Mouse (Mus musculus): ENCODE data around the gene Tesmin. TPM values are rescaled to one million over a fixed set of nuclear protein-coding genes. Genes with fewer than 3 reads are reported as not detected.

The Tesmin gene
- total and polyA plus RNA-seq, 2 experiments from 2014 or later, result 1.1 to 2.9 TPM

DNA sequence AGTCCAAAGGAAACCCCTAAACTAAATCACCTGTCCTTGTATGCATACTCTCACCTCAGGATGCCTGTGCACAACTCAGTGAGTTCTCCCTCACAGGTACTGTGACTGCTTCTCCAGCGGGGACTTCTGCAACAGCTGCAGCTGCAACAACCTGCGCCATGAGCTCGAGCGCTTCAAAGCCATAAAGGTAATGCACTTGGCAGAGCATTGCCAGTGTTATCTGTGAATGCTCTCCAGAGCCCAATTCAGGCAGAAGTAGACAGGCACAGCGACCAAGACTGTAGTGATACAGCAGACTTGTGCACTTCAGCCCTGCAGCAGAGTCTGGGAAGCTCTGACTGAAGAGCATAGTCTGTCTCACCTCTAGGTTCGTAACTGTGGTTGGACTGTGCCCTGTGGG lies 13.7 kb downstream of the Tesmin start:
- ATAC-seq (ENCODE audit: insufficient read depth, low read depth) (peak; percentile 35; the same call in 1 of the 2 replicates), DNase-seq (ENCODE audit: low spot score) (no peak)
- TF ChIP-seq EP300 (IDR thresholded peaks at IDR 0.05; ENCODE audit: low read depth) (no peak), CTCF (IDR thresholded peaks at IDR 0.05; ENCODE audit: low read depth) (no peak)
- H3K4me3 ChIP-seq (ENCODE audit: low read depth, low read length), result no peak overlapping the region
- 0 out of 2 replicates have a peak overlapping the region, but pooled peaks have one; percentile 7 for H3K4me2 ChIP-seq (ENCODE audit: low read depth, low read length)
- no peaks in the 10 kb centered on the region for H3K27me3 ChIP-seq (ENCODE audit: control insufficient read depth, insufficient read depth, low read length)
- 34% methylated on average over 6 of the region's 6 CpGs for WGBS
- peaks cover 5% of the 10 kb centered on the region for H3K4me1 ChIP-seq (ENCODE audit: control insufficient read depth, insufficient read depth)
- H3K27ac ChIP-seq (ENCODE audit: low read depth), result no peak overlapping the region
- H3K9me3 ChIP-seq (replicated peaks; ENCODE audit: control insufficient read depth, low read length), result no peaks in the 10 kb centered on the region
- peaks cover 14% of the 10 kb centered on the region for H3K36me3 ChIP-seq (replicated peaks; ENCODE audit: control insufficient read depth, insufficient read depth, low read length)
- H3K9ac ChIP-seq (replicated peaks; ENCODE audit: low read depth, low read length), result no peak overlapping the region

DNA sequence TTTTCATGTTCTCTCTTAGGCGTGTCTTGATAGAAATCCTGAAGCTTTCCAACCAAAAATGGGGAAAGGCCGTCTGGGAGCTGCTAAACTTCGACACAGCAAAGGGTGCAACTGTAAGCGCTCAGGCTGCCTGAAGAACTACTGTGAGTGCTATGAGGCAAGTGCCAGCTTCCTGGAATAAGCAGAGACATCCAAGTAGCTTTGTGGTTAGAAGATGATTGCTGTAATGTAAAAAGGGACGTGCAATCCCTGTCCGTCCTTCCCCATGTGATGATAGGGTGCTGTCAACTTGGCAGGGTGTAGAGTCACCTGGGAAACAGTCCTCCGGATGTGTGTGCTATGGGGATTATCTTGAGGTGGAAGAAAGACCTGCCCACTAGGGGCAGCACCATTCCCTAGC lies 15.4 kb downstream of the Tesmin start:
- peaks cover 19% of the 10 kb centered on the region for H3K36me3 ChIP-seq (replicated peaks; ENCODE audit: control insufficient read depth, insufficient read depth, low read length)
- no peak for DNase-seq (ENCODE audit: low spot score)
- H3K9ac ChIP-seq (replicated peaks; ENCODE audit: low read depth, low read length), result no peak overlapping the region
- H3K4me2 ChIP-seq (ENCODE audit: low read depth, low read length), result no peak overlapping the region
- peaks cover 5% of the 10 kb centered on the region for H3K4me1 ChIP-seq (ENCODE audit: control insufficient read depth, insufficient read depth)
- ATAC-seq (ENCODE audit: insufficient read depth, low read depth), result no peak
- H3K27ac ChIP-seq (ENCODE audit: low read depth), result no peak overlapping the region
- WGBS, result 87% methylated on average over 7 of the region's 7 CpGs
- H3K9me3 ChIP-seq (replicated peaks; ENCODE audit: control insufficient read depth, low read length), result no peaks in the 10 kb centered on the region
- H3K27me3 ChIP-seq (ENCODE audit: control insufficient read depth, insufficient read depth, low read length), result no peaks in the 10 kb centered on the region
- no peak overlapping the region for H3K4me3 ChIP-seq (ENCODE audit: low read depth, low read length)
- TF ChIP-seq EP300 (IDR thresholded peaks at IDR 0.05; ENCODE audit: low read depth) (no peak), CTCF (IDR thresholded peaks at IDR 0.05; ENCODE audit: low read depth) (no peak)

DNA sequence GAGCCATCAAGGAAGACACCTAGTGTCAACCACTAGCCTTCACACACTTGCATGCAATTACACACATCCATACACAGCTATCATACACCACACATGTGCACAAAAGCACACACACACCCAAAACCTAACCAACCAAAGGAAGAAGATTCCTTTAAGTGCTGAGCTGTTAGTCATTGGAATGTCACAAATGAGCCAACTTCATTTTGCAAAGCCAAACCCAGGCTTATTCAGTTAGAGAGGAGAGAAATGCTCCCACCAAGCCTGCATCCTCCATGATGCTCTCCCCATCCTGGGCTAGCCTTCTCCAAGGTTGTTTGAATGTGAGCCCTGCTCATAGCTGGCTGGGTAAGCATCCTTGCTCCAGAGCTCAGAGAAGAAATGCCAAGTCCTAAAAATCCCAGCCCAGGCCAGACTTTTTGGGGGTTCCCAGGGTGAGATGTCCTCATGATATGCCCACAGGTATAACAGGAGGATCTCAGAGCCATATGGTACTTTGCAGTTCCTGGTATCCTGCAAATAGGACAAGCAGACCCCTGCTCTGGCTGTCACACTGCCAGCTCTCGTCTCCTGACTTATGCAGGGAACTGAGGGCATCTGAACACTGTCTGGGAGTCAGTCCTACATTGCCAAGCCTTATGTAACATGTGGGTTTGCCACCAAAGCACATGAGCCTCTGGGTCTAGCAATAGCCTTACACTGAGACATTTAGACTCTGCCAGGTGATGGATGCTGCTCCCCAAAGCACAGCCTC lies 17.0 kb downstream of the Tesmin start:
- DNase-seq (ENCODE audit: low spot score), result no peak
- Histone ChIP-seq H3K9ac (replicated peaks; ENCODE audit: low read depth, low read length) (no peak overlapping the region), H3K4me1 (ENCODE audit: control insufficient read depth, insufficient read depth) (peaks cover 5% of the 10 kb centered on the region), H3K4me2 (ENCODE audit: low read depth, low read length) (no peak overlapping the region), H3K27ac (ENCODE audit: low read depth) (no peak overlapping the region), H3K4me3 (ENCODE audit: low read depth, low read length) (no peak overlapping the region), H3K36me3 (replicated peaks; ENCODE audit: control insufficient read depth, insufficient read depth, low read length) (peaks cover 19% of the 10 kb centered on the region), H3K9me3 (replicated peaks; ENCODE audit: control insufficient read depth, low read length) (no peaks in the 10 kb centered on the region), H3K27me3 (ENCODE audit: control insufficient read depth, insufficient read depth, low read length) (no peaks in the 10 kb centered on the region)
- ATAC-seq (ENCODE audit: insufficient read depth, low read depth), result no peak
- 68% methylated on average over 1 of the region's 1 CpGs for WGBS
- TF ChIP-seq EP300 (IDR thresholded peaks at IDR 0.05; ENCODE audit: low read depth) (no peak), CTCF (IDR thresholded peaks at IDR 0.05; ENCODE audit: low read depth) (no peak)

DNA sequence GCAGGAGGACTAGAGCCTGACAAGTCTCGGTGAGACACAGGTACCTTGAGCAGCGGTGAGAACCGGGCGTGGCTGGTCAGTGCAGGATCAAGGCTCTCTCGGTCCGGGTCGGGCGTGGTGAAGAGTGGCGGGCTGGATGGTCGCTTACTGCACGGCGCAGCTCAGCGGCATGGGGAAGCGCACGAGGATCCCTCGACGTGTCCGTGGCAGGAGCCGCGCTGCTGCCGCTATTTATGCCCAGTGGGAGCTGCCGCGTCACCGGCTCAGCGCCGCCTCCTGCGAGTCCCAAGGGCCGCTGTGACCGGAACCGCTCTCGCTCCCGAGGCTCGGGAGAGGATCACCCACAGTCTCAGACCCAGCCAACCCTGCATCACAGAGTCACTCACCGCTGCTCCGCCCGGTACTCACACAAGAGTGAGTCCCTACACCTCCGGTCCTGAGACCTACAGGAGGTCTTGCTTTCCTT lies 25.6 kb downstream of the Tesmin start, which contains the start of gene Gal:
TSS of gene Gal (minus strand) at position 277 of the 466 bp plus-strand sequence.
- Histone ChIP-seq H3K36me3 (replicated peaks; ENCODE audit: control insufficient read depth, insufficient read depth, low read length) (no peaks in the 10 kb centered on the region), H3K27ac (ENCODE audit: low read depth) (no peak within 1 kb of the TSS), H3K27me3 (ENCODE audit: control insufficient read depth, insufficient read depth, low read length) (peaks cover 32% of the 10 kb centered on the region), H3K9ac (replicated peaks; ENCODE audit: low read depth, low read length) (0 out of 2 replicates have a peak within 1 kb of the TSS, but pooled peaks have one; percentile 13), H3K9me3 (replicated peaks; ENCODE audit: control insufficient read depth, low read length) (no peaks in the 10 kb centered on the region), H3K4me3 (ENCODE audit: low read depth, low read length) (peak within 1 kb of the TSS; percentile 36), H3K4me1 (ENCODE audit: control insufficient read depth, insufficient read depth) (0 out of 2 replicates have a peak, but pooled peaks cover 6% of the 10 kb centered on the region), H3K4me2 (ENCODE audit: low read depth, low read length) (peak within 1 kb of the TSS; percentile 50)
- TF ChIP-seq EP300 (IDR thresholded peaks at IDR 0.05; ENCODE audit: low read depth) (no peak), CTCF (IDR thresholded peaks at IDR 0.05; ENCODE audit: low read depth) (no peak)
- WGBS, result 1% methylated on average over 37 of the region's 37 CpGs
- peak; percentile 53 for ATAC-seq (ENCODE audit: insufficient read depth, low read depth)
- DNase-seq (ENCODE audit: low spot score), result no peak

DNA sequence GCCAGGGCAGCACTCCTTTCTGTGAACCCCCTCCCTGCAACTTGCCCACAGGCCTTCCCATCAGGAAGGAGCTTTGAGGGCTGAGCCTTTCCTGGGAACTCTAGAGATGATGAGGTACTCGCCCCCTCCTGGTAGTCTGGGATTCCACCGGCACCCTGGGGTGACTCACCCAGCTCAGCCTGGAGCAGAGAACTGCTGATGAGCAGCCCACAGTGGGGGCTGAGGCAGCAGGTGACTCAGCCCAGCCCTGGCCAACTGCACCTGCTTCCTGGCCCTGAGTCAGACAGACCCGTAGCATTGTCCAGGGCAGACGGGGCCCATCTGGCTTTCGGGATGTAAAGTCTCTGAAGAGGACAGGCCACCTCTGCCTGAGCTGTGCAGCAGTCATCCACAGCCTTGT lies 30.6 kb downstream of the Tesmin start:
- Histone ChIP-seq H3K27ac (ENCODE audit: low read depth) (no peak overlapping the region), H3K36me3 (replicated peaks; ENCODE audit: control insufficient read depth, insufficient read depth, low read length) (no peaks in the 10 kb centered on the region), H3K4me2 (ENCODE audit: low read depth, low read length) (no peak overlapping the region), H3K9me3 (replicated peaks; ENCODE audit: control insufficient read depth, low read length) (no peaks in the 10 kb centered on the region), H3K27me3 (ENCODE audit: control insufficient read depth, insufficient read depth, low read length) (peaks cover 11% of the 10 kb centered on the region), H3K9ac (replicated peaks; ENCODE audit: low read depth, low read length) (no peak overlapping the region), H3K4me3 (ENCODE audit: low read depth, low read length) (no peak overlapping the region), H3K4me1 (ENCODE audit: control insufficient read depth, insufficient read depth) (0 out of 2 replicates have a peak, but pooled peaks cover 3% of the 10 kb centered on the region)
- no peak for DNase-seq (ENCODE audit: low spot score)
- TF ChIP-seq EP300 (IDR thresholded peaks at IDR 0.05; ENCODE audit: low read depth), result no peak
- no peak for TF ChIP-seq CTCF (IDR thresholded peaks at IDR 0.05; ENCODE audit: low read depth)
- no peak; the same call in 1 of the 2 replicates for ATAC-seq (ENCODE audit: insufficient read depth, low read depth)
- WGBS, result 40% methylated on average over 5 of the region's 5 CpGs
